Mouse (Mus musculus) hindbrain, embryonic 10.5 days (tissue): ENCODE results near the gene Vegfd. TPM values are rescaled to one million over a fixed set of nuclear protein-coding genes. Genes with fewer than 3 reads are reported as not detected.

Source experiments
- DNase-seq: peaks from one replicate; pipeline ENCODE4 v3.0.0-alpha.2; 2017; ENCODE audit warnings: low spot score
- H3K27ac ChIP-seq: fragments of 300-500 bp; sonication (generic); 2 replicates; pipeline ENCODE4 v1.5.1; 2016; ENCODE audit warnings: mild to moderate bottlenecking, moderate library complexity
- H3K27me3 ChIP-seq: fragments of 300-500 bp; sonication (generic); 2 replicates; pipeline ENCODE4 v1.6.1; 2016; ENCODE audit warnings: mild to moderate bottlenecking; ENCODE audit not compliant: poor library complexity, insufficient read depth, severe bottlenecking
- H3K36me3 ChIP-seq: fragments of 300-500 bp; sonication (generic); 2 replicates; pipeline ENCODE4 v1.6.1; 2016; ENCODE audit warnings: mild to moderate bottlenecking, moderate library complexity
- H3K4me1 ChIP-seq: fragments of 300-500 bp; sonication (generic); replicated peaks from 2 replicates; pipeline ENCODE4 v1.6.1; 2016; ENCODE audit warnings: mild to moderate bottlenecking
- H3K4me3 ChIP-seq: fragments of 300-500 bp; sonication (generic); 2 replicates; pipeline ENCODE4 v1.5.1; 2016; ENCODE audit warnings: mild to moderate bottlenecking, moderate library complexity
- H3K9me3 ChIP-seq: fragments of 300-500 bp; sonication (generic); 2 replicates; pipeline ENCODE4 v1.6.1; 2016; ENCODE audit warnings: mild to moderate bottlenecking, moderate library complexity
- WGBS: fragments of 180-500 bp; shearing (Covaris S2); methylation state at CpG from one replicate; pipeline ENCODE4 v1.1.7; 2016; 5-methylcytosine and 5-hydroxymethylcytosine counted together
- polyA plus RNA-seq: library from polyadenylated mRNA; unstranded; fragments of >200 nt; fragmentation: Nextera tagmentation; extraction: Ambion mirVana; gene quantifications from 2 replicates; pipeline ENCODE4 v1.2.1, GENCODE M21; 2016

Vegfd gene
- polyA plus RNA-seq, 1 experiment from 2014 or later = 1.2 TPM

DNA sequence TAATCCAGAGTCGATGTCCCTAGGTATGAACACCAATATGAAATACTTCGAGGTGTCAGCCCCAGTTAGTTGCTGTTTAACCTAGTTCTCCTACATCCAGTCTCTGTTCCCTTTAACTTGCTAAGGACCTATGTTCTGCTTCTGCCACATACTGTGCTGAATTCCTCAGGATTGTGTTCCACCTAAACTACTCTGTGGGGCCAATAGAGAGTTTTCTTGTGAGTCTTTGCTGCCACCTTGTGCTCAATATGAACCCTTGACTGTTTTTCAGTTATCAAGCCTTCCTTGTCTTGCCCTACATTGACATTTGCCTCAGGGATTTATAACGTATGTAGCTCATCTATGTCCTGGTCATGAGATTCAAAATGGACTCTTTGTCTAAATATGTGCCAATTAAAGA lies 25.3 kb downstream of the Vegfd start:
- Histone ChIP-seq H3K36me3 (no peaks in the 10 kb centered on the region), H3K4me3 (no peak overlapping the region), H3K27ac (no peak overlapping the region), H3K27me3 (peaks cover 18% of the 10 kb centered on the region; the same call in 1 of the 2 replicates), H3K9me3 (no peaks in the 10 kb centered on the region), H3K4me1 (no peaks in the 10 kb centered on the region)
- DNase-seq = no peak
- WGBS = 64% methylated on average over 3 of the region's 3 CpGs

- no peak for DNase-seq
- H3K36me3 ChIP-seq = no peaks in the 10 kb centered on the region
- H3K27ac ChIP-seq = no peak overlapping the region
- H3K4me1 ChIP-seq = no peaks in the 10 kb centered on the region
- H3K9me3 ChIP-seq = no peaks in the 10 kb centered on the region
- H3K27me3 ChIP-seq = peaks cover 23% of the 10 kb centered on the region
- no peak overlapping the region for H3K4me3 ChIP-seq
Observed at GRCm38 (mm10) chrX:164405080-164405649, 32.0 kb downstream of the Vegfd start.

- H3K36me3 ChIP-seq = no peaks in the 10 kb centered on the region
- no peaks in the 10 kb centered on the region for H3K4me1 ChIP-seq
- H3K4me3 ChIP-seq = no peak overlapping the region
- DNase-seq = no peak
- peaks cover 28% of the 10 kb centered on the region for H3K27me3 ChIP-seq
- no peaks in the 10 kb centered on the region for H3K9me3 ChIP-seq
- 75% methylated on average over 9 of the region's 9 CpGs for WGBS
- H3K27ac ChIP-seq = no peak overlapping the region
Observed at GRCm38 (mm10) chrX:164406133-164407022, 33.2 kb downstream of the Vegfd start.

DNA sequence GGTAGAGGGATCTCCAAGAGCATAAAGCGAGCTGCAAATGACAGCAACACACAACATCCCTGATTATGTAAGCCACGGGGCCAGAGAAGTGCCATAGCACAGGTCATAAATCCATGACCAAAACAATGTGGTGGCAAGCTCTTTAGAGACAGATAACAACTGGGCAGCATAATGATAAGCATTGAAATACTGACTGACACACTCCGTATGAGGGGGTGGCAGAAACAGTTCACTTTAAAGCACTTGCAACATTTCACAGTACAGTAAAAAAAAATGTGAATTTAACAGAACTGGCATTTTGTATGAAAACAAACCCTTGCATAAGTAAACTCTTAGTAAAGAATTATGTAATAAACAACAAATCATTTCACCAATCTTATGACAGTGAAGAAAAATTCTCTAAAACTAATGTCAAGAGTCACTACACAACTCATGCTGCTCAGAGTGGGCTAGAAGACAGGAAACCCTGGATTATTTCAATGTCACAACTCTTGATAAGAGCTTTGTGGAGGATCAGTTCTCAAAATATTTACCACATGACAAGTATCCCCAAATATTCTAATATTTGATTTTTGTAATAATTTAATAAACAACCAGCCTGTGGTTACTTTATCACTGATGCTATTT lies 35.2 kb downstream of the Vegfd start:
- 82% methylated on average over 3 of the region's 3 CpGs for WGBS
- DNase-seq = no peak
- peaks cover 31% of the 10 kb centered on the region for H3K27me3 ChIP-seq

GRCm38 (mm10) chrX:164410562-164410961 lies 37.4 kb downstream of the Vegfd start:
- H3K27ac ChIP-seq = no peak overlapping the region
- H3K27me3 ChIP-seq = peaks cover 37% of the 10 kb centered on the region
- no peaks in the 10 kb centered on the region for H3K9me3 ChIP-seq
- no peak for DNase-seq
- H3K4me1 ChIP-seq = no peaks in the 10 kb centered on the region
- H3K36me3 ChIP-seq = no peaks in the 10 kb centered on the region
- H3K4me3 ChIP-seq = no peak overlapping the region
- WGBS = 88% methylated on average over 1 of the region's 1 CpGs

More for the DNA sequence above, 35.2 kb downstream of the Vegfd start:
- Histone ChIP-seq H3K4me3 (no peak overlapping the region), H3K36me3 (no peaks in the 10 kb centered on the region), H3K27ac (no peak overlapping the region), H3K4me1 (no peaks in the 10 kb centered on the region), H3K9me3 (no peaks in the 10 kb centered on the region)

DNA sequence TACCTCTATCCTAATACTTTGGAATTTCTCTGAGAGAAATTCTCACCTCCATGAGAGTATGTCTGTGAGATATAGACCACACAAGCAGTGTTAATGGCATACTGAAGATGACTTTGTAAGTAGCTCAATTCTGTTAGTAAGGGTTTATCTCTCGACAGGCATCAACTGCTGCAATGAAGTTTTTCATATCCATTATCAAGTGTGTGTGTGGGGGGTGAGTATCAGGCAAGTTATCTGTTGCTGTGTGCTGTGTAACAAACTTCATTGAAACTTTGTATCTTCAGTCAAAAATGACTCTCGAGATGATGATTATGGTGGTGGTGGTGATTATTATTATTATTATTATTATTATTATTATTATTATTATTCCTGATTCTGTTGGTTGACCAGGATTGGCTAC lies 43.6 kb downstream of the Vegfd start:
- 89% methylated on average over 2 of the region's 2 CpGs for WGBS
- Histone ChIP-seq H3K9me3 (no peaks in the 10 kb centered on the region), H3K27me3 (peaks cover 28% of the 10 kb centered on the region; the same call in 1 of the 2 replicates), H3K36me3 (no peaks in the 10 kb centered on the region), H3K4me1 (peaks cover 8% of the 10 kb centered on the region; the same call in 1 of the 2 replicates), H3K27ac (no peak overlapping the region), H3K4me3 (no peak overlapping the region)
- no peak for DNase-seq

GRCm38 (mm10) chrX:164418008-164418407 lies 44.8 kb downstream of the Vegfd start:
- H3K27ac ChIP-seq = no peak overlapping the region
- H3K4me1 ChIP-seq = peaks cover 8% of the 10 kb centered on the region; the same call in 1 of the 2 replicates
- no peaks in the 10 kb centered on the region for H3K9me3 ChIP-seq
- H3K27me3 ChIP-seq = peaks cover 34% of the 10 kb centered on the region
- no peak for DNase-seq
- no peak overlapping the region for H3K4me3 ChIP-seq
- H3K36me3 ChIP-seq = peaks cover 7% of the 10 kb centered on the region

- H3K27me3 ChIP-seq = peaks cover 25% of the 10 kb centered on the region
- WGBS = 18% methylated on average over 40 of the region's 40 CpGs
- peak within 1 kb of the TSS; percentile 58 for H3K4me3 ChIP-seq
- peak; percentile 90 for DNase-seq
- H3K27ac ChIP-seq = peak within 1 kb of the TSS; percentile 85
- no peaks in the 10 kb centered on the region for H3K9me3 ChIP-seq
- peaks cover 8% of the 10 kb centered on the region; the same call in 1 of the 2 replicates for H3K4me1 ChIP-seq
- peaks cover 9% of the 10 kb centered on the region for H3K36me3 ChIP-seq
Observed at GRCm38 (mm10) chrX:164419471-164419939, 46.3 kb downstream of the Vegfd start, which contains the start of gene Piga. TSS of gene Piga (plus strand) at chrX:164419787.

GRCm38 (mm10) chrX:164419955-164420354 lies 46.8 kb downstream of the Vegfd start:
- peaks cover 8% of the 10 kb centered on the region; the same call in 1 of the 2 replicates for H3K4me1 ChIP-seq
- H3K4me3 ChIP-seq = peak overlapping the region; percentile 58
- no peaks in the 10 kb centered on the region for H3K9me3 ChIP-seq
- 18% methylated on average over 13 of the region's 13 CpGs for WGBS
- peaks cover 11% of the 10 kb centered on the region for H3K36me3 ChIP-seq
- H3K27ac ChIP-seq = peak overlapping the region; percentile 85
- H3K27me3 ChIP-seq = peaks cover 25% of the 10 kb centered on the region
- no peak for DNase-seq

GRCm38 (mm10) chrX:164420518-164420917 lies 47.3 kb downstream of the Vegfd start:
- Histone ChIP-seq H3K27ac (no peak overlapping the region), H3K4me3 (peak overlapping the region; percentile 58), H3K4me1 (peaks cover 8% of the 10 kb centered on the region; the same call in 1 of the 2 replicates), H3K36me3 (peaks cover 17% of the 10 kb centered on the region), H3K9me3 (no peaks in the 10 kb centered on the region), H3K27me3 (peaks cover 31% of the 10 kb centered on the region)
- WGBS = 54% methylated on average over 3 of the region's 3 CpGs
- DNase-seq = no peak

DNA sequence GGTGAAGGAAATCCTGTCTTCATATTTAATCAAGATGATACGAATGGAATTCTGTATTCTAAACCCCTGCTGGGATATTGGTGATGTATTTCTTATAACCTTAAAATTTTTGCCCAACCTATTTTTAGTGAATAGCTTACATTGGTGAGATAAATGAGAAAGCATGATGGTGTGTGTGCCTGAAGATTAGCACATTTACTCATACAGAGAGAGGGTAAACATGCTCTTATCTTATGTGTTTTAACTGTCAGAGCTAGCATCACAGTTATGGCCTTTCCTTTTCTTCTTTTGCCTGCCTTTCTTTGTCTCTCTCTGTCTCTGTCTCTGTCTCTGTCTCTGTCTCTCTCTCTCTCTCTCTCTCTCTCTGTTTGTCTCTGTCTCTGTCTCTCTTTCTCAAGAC lies 51.6 kb downstream of the Vegfd start:
- Histone ChIP-seq H3K36me3 (peaks cover 37% of the 10 kb centered on the region), H3K27ac (no peak overlapping the region), H3K4me1 (peaks cover 8% of the 10 kb centered on the region; the same call in 1 of the 2 replicates), H3K27me3 (peaks cover 36% of the 10 kb centered on the region), H3K4me3 (no peak overlapping the region), H3K9me3 (no peaks in the 10 kb centered on the region)
- 89% methylated on average over 1 of the region's 1 CpGs for WGBS
- no peak for DNase-seq

GRCm38 (mm10) chrX:164427295-164427694 lies 54.1 kb downstream of the Vegfd start:
- Histone ChIP-seq H3K36me3 (peaks cover 56% of the 10 kb centered on the region), H3K9me3 (no peaks in the 10 kb centered on the region), H3K4me3 (no peak overlapping the region), H3K4me1 (no peaks in the 10 kb centered on the region), H3K27ac (no peak overlapping the region), H3K27me3 (peaks cover 25% of the 10 kb centered on the region; the same call in 1 of the 2 replicates)
- WGBS = 94% methylated on average over 4 of the region's 4 CpGs
- DNase-seq = no peak
